Mouse (Mus musculus): ENCODE results near the gene Abcd3.

DNA sequence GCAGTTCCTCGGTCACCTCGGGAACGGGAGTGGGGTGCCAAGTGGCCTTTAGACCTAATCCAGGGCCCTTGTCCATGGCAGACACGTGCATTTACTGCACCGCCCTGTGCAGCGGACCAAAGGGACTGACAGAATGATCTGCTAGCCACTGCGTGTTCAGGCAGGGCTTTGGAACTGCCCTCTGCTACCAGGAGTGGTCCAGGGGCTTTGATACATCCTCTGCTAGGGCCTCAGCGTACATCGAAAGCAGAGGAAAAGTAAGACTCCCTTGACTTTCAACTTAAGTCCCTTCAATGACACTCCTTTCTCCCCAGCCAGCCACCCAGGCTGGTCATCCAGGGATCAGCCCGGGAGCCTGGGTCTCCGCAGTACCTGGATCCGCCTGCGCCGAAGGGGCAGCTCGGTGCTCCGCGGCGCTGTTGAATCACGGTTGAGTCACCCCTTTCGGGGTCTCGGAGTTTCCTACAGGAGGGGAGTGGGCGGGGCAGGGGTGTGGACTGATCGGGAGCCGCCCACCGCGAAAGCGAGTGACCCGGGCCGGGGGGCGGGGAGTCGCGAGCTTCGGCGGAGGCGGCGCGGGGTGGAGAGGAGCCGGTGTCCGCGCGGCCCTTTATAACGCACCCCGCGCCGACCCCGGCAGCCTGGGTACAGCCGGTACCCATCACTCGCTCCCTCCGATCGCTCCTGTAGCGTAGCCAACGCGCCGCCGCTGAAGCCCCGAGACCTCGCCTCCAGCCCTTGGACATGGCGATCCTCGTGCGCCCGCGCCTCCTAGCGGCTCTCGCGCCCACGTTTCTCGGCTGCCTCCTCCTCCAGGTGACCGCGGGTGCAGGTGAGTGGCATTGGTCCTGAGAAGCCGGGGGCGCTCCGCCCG, 91.9 kb downstream of the Abcd3 start, which contains the start of gene F3:
- TF ChIP-seq GATA1 (IDR thresholded peaks at IDR 0.05; ENCODE audit: borderline replicate concordance, low read length) (no peak), FLI1 (IDR thresholded peaks at IDR 0.05; ENCODE audit: low read length) (no peak)
